Mouse (Mus musculus): ENCODE data around the gene Slc13a2. TPM values are rescaled to one million over a fixed set of nuclear protein-coding genes. Genes with fewer than 3 reads are reported as not detected.

Gene Slc13a2
- polyA plus RNA-seq, 1 experiment from 2014 or later: not detected

- no peaks in the 10 kb centered on the region for H3K36me3 ChIP-seq (ENCODE audit: control insufficient read depth, insufficient read depth, low read length)
- H3K27ac ChIP-seq (replicated peaks; ENCODE audit: low read depth, low read length): no peak overlapping the region
- no peak for ATAC-seq (ENCODE audit: insufficient number of reproducible peaks, low FRiP score, low TSS enrichment, low read depth)
- H3K4me2 ChIP-seq (ENCODE audit: low read depth, severe bottlenecking): no peak overlapping the region
- no peaks in the 10 kb centered on the region for H3K27me3 ChIP-seq (ENCODE audit: control insufficient read depth, insufficient read depth, low read length)
- H3K9me3 ChIP-seq (ENCODE audit: control insufficient read depth, low read length): no peaks in the 10 kb centered on the region
- no peak overlapping the region for H3K9ac ChIP-seq (ENCODE audit: low read length)
- 63% methylated on average over 13 of the region's 13 CpGs for WGBS
- H3K4me3 ChIP-seq (ENCODE audit: low read depth, low read length): no peak overlapping the region
- no peak for DNase-seq (ENCODE audit: low spot score)
- H3K4me1 ChIP-seq (ENCODE audit: control insufficient read depth, insufficient read depth, low read length): 0 out of 2 replicates have a peak, but pooled peaks cover 3% of the 10 kb centered on the region
Observed at GRCm38 (mm10) chr11:78463286-78464036, 41.4 kb upstream of the Slc13a2 start.

- Histone ChIP-seq H3K36me3 (ENCODE audit: control insufficient read depth, insufficient read depth, low read length) (no peaks in the 10 kb centered on the region), H3K4me3 (ENCODE audit: low read depth, low read length) (no peak overlapping the region), H3K4me2 (ENCODE audit: low read depth, severe bottlenecking) (no peak overlapping the region), H3K27ac (replicated peaks; ENCODE audit: low read depth, low read length) (no peak overlapping the region), H3K9me3 (ENCODE audit: control insufficient read depth, low read length) (no peaks in the 10 kb centered on the region), H3K9ac (ENCODE audit: low read length) (no peak overlapping the region), H3K27me3 (ENCODE audit: control insufficient read depth, insufficient read depth, low read length) (no peaks in the 10 kb centered on the region), H3K4me1 (ENCODE audit: control insufficient read depth, insufficient read depth, low read length) (0 out of 2 replicates have a peak, but pooled peaks cover 3% of the 10 kb centered on the region)
- DNase-seq (ENCODE audit: low spot score) (no peak), ATAC-seq (ENCODE audit: insufficient number of reproducible peaks, low FRiP score, low TSS enrichment, low read depth) (no peak)
- 82% methylated on average over 5 of the region's 5 CpGs for WGBS
Observed at GRCm38 (mm10) chr11:78462669-78463068, 40.7 kb upstream of the Slc13a2 start.

- H3K27me3 ChIP-seq (ENCODE audit: control insufficient read depth, insufficient read depth, low read length): no peaks in the 10 kb centered on the region
- 68% methylated on average over 1 of the region's 1 CpGs for WGBS
- no peak for ATAC-seq (ENCODE audit: insufficient number of reproducible peaks, low FRiP score, low TSS enrichment, low read depth)
Observed at GRCm38 (mm10) chr11:78461894-78462293, 39.9 kb upstream of the Slc13a2 start.

GRCm38 (mm10) chr11:78458740-78459139 lies 36.7 kb upstream of the Slc13a2 start:
- ATAC-seq (ENCODE audit: insufficient number of reproducible peaks, low FRiP score, low TSS enrichment, low read depth): no peak
- no peak for DNase-seq (ENCODE audit: low spot score)
- H3K27me3 ChIP-seq (ENCODE audit: control insufficient read depth, insufficient read depth, low read length): no peaks in the 10 kb centered on the region
- H3K36me3 ChIP-seq (ENCODE audit: control insufficient read depth, insufficient read depth, low read length): no peaks in the 10 kb centered on the region
- no peaks in the 10 kb centered on the region for H3K9me3 ChIP-seq (ENCODE audit: control insufficient read depth, low read length)
- no peak overlapping the region for H3K4me2 ChIP-seq (ENCODE audit: low read depth, severe bottlenecking)
- no peak overlapping the region for H3K9ac ChIP-seq (ENCODE audit: low read length)
- H3K27ac ChIP-seq (replicated peaks; ENCODE audit: low read depth, low read length): no peak overlapping the region
- WGBS: 85% methylated on average over 17 of the region's 17 CpGs
- no peaks in the 10 kb centered on the region for H3K4me1 ChIP-seq (ENCODE audit: control insufficient read depth, insufficient read depth, low read length)
- no peak overlapping the region for H3K4me3 ChIP-seq (ENCODE audit: low read depth, low read length)

More at GRCm38 (mm10) chr11:78461894-78462293, 39.9 kb upstream of the Slc13a2 start:
- Histone ChIP-seq H3K27ac (replicated peaks; ENCODE audit: low read depth, low read length) (no peak overlapping the region), H3K4me2 (ENCODE audit: low read depth, severe bottlenecking) (no peak overlapping the region), H3K9me3 (ENCODE audit: control insufficient read depth, low read length) (no peaks in the 10 kb centered on the region), H3K4me3 (ENCODE audit: low read depth, low read length) (no peak overlapping the region), H3K36me3 (ENCODE audit: control insufficient read depth, insufficient read depth, low read length) (no peaks in the 10 kb centered on the region), H3K4me1 (ENCODE audit: control insufficient read depth, insufficient read depth, low read length) (0 out of 2 replicates have a peak, but pooled peaks cover 3% of the 10 kb centered on the region), H3K9ac (ENCODE audit: low read length) (no peak overlapping the region)
- no peak for DNase-seq (ENCODE audit: low spot score)

GRCm38 (mm10) chr11:78455308-78455707 lies 33.3 kb upstream of the Slc13a2 start:
- no peaks in the 10 kb centered on the region for H3K36me3 ChIP-seq (ENCODE audit: control insufficient read depth, insufficient read depth, low read length)
- no peak overlapping the region for H3K4me2 ChIP-seq (ENCODE audit: low read depth, severe bottlenecking)
- no peaks in the 10 kb centered on the region for H3K27me3 ChIP-seq (ENCODE audit: control insufficient read depth, insufficient read depth, low read length)
- DNase-seq (ENCODE audit: low spot score) (peak; percentile 65), ATAC-seq (ENCODE audit: insufficient number of reproducible peaks, low FRiP score, low TSS enrichment, low read depth) (no peak)
- no peak overlapping the region for H3K27ac ChIP-seq (replicated peaks; ENCODE audit: low read depth, low read length)
- no peak overlapping the region for H3K9ac ChIP-seq (ENCODE audit: low read length)
- no peaks in the 10 kb centered on the region for H3K4me1 ChIP-seq (ENCODE audit: control insufficient read depth, insufficient read depth, low read length)
- H3K9me3 ChIP-seq (ENCODE audit: control insufficient read depth, low read length): no peaks in the 10 kb centered on the region
- WGBS: 35% methylated on average over 5 of the region's 5 CpGs
- no peak overlapping the region for H3K4me3 ChIP-seq (ENCODE audit: low read depth, low read length)

- Histone ChIP-seq H3K4me2 (ENCODE audit: low read depth, severe bottlenecking) (no peak overlapping the region), H3K27ac (replicated peaks; ENCODE audit: low read depth, low read length) (no peak overlapping the region), H3K27me3 (ENCODE audit: control insufficient read depth, insufficient read depth, low read length) (no peaks in the 10 kb centered on the region), H3K9me3 (ENCODE audit: control insufficient read depth, low read length) (no peaks in the 10 kb centered on the region), H3K9ac (ENCODE audit: low read length) (no peak overlapping the region), H3K4me1 (ENCODE audit: control insufficient read depth, insufficient read depth, low read length) (no peaks in the 10 kb centered on the region), H3K4me3 (ENCODE audit: low read depth, low read length) (no peak overlapping the region), H3K36me3 (ENCODE audit: control insufficient read depth, insufficient read depth, low read length) (no peaks in the 10 kb centered on the region)
- ATAC-seq (ENCODE audit: insufficient number of reproducible peaks, low FRiP score, low TSS enrichment, low read depth) (no peak), DNase-seq (ENCODE audit: low spot score) (no peak)
- WGBS: 68% methylated on average over 7 of the region's 7 CpGs
Observed at GRCm38 (mm10) chr11:78454276-78454675, 32.3 kb upstream of the Slc13a2 start.

- H3K27me3 ChIP-seq (ENCODE audit: control insufficient read depth, insufficient read depth, low read length): no peaks in the 10 kb centered on the region
- WGBS: 17% methylated on average over 4 of the region's 4 CpGs
- no peak overlapping the region for H3K4me3 ChIP-seq (ENCODE audit: low read depth, low read length)
- H3K4me1 ChIP-seq (ENCODE audit: control insufficient read depth, insufficient read depth, low read length): no peaks in the 10 kb centered on the region
- DNase-seq (ENCODE audit: low spot score) (peak; percentile 78), ATAC-seq (ENCODE audit: insufficient number of reproducible peaks, low FRiP score, low TSS enrichment, low read depth) (no peak)
- no peaks in the 10 kb centered on the region for H3K36me3 ChIP-seq (ENCODE audit: control insufficient read depth, insufficient read depth, low read length)
- H3K4me2 ChIP-seq (ENCODE audit: low read depth, severe bottlenecking): no peak overlapping the region
- no peak overlapping the region for H3K27ac ChIP-seq (replicated peaks; ENCODE audit: low read depth, low read length)
- no peak overlapping the region for H3K9ac ChIP-seq (ENCODE audit: low read length)
- H3K9me3 ChIP-seq (ENCODE audit: control insufficient read depth, low read length): no peaks in the 10 kb centered on the region
Observed at GRCm38 (mm10) chr11:78453675-78454074, 31.7 kb upstream of the Slc13a2 start.

GRCm38 (mm10) chr11:78450337-78450736 lies 28.3 kb upstream of the Slc13a2 start:
- Histone ChIP-seq H3K9ac (ENCODE audit: low read length) (no peak overlapping the region), H3K27me3 (ENCODE audit: control insufficient read depth, insufficient read depth, low read length) (no peaks in the 10 kb centered on the region), H3K36me3 (ENCODE audit: control insufficient read depth, insufficient read depth, low read length) (no peaks in the 10 kb centered on the region), H3K4me3 (ENCODE audit: low read depth, low read length) (no peak overlapping the region), H3K4me1 (ENCODE audit: control insufficient read depth, insufficient read depth, low read length) (no peaks in the 10 kb centered on the region), H3K4me2 (ENCODE audit: low read depth, severe bottlenecking) (no peak overlapping the region), H3K27ac (replicated peaks; ENCODE audit: low read depth, low read length) (no peak overlapping the region), H3K9me3 (ENCODE audit: control insufficient read depth, low read length) (no peaks in the 10 kb centered on the region)
- ATAC-seq (ENCODE audit: insufficient number of reproducible peaks, low FRiP score, low TSS enrichment, low read depth) (no peak), DNase-seq (ENCODE audit: low spot score) (no peak)
- 57% methylated on average over 2 of the region's 2 CpGs for WGBS

GRCm38 (mm10) chr11:78448242-78448641 lies 26.2 kb upstream of the Slc13a2 start:
- Histone ChIP-seq H3K36me3 (ENCODE audit: control insufficient read depth, insufficient read depth, low read length) (no peaks in the 10 kb centered on the region), H3K9me3 (ENCODE audit: control insufficient read depth, low read length) (no peaks in the 10 kb centered on the region), H3K9ac (ENCODE audit: low read length) (no peak overlapping the region), H3K4me2 (ENCODE audit: low read depth, severe bottlenecking) (no peak overlapping the region), H3K4me1 (ENCODE audit: control insufficient read depth, insufficient read depth, low read length) (no peaks in the 10 kb centered on the region), H3K4me3 (ENCODE audit: low read depth, low read length) (no peak overlapping the region), H3K27me3 (ENCODE audit: control insufficient read depth, insufficient read depth, low read length) (no peaks in the 10 kb centered on the region), H3K27ac (replicated peaks; ENCODE audit: low read depth, low read length) (no peak overlapping the region)
- DNase-seq (ENCODE audit: low spot score) (no peak), ATAC-seq (ENCODE audit: insufficient number of reproducible peaks, low FRiP score, low TSS enrichment, low read depth) (no peak)
- 85% methylated on average over 1 of the region's 1 CpGs for WGBS
